Mouse (Mus musculus) adrenal gland, postnatal 36 days (tissue): ENCODE results near the gene Wdr11. TPM values are rescaled to one million over a fixed set of nuclear protein-coding genes. Genes with fewer than 3 reads are reported as not detected.

Experiments used
- DNase-seq, 2 experiments: peaks; one replicate each; pipeline ENCODE4 v3.0.0; 2021; ENCODE audit warnings: mixed read lengths in 1 of 2
- total RNA-seq, 2 experiments: library from RNA; stranded (reverse); gene quantifications; 2 replicates each; pipeline ENCODE4 v1.2.3; 2021

Wdr11 gene
- total RNA-seq, 2 experiments from 2014 or later, result 41.6 to 51.7 TPM

GRCm38 (mm10) chr7:129652901-129653460, 61.3 kb downstream of the Wdr11 start:
- no peak for DNase-seq

- DNase-seq, result peak; percentile 83 to 85
Measured at GRCm38 (mm10) chr7:129653791-129654271, 62.2 kb downstream of the Wdr11 start.

- no peak for DNase-seq
Measured at GRCm38 (mm10) chr7:129654923-129655322, 63.3 kb downstream of the Wdr11 start.

- no peak for DNase-seq
Measured at GRCm38 (mm10) chr7:129655604-129656226, 64.1 kb downstream of the Wdr11 start.

- DNase-seq, result no peak
Measured at GRCm38 (mm10) chr7:129657867-129658266, 66.2 kb downstream of the Wdr11 start.

GRCm38 (mm10) chr7:129659755-129660154, 68.1 kb downstream of the Wdr11 start:
- no peak for DNase-seq

GRCm38 (mm10) chr7:129660546-129660945, 68.9 kb downstream of the Wdr11 start:
- peak; percentile 55 to 63 for DNase-seq

GRCm38 (mm10) chr7:129662051-129662789, 70.6 kb downstream of the Wdr11 start:
- no peak for DNase-seq

- peak; percentile 40 to 48 for DNase-seq
Measured at GRCm38 (mm10) chr7:129663781-129664505, 72.3 kb downstream of the Wdr11 start.

GRCm38 (mm10) chr7:129665411-129665810, 73.7 kb downstream of the Wdr11 start:
- DNase-seq, result no peak

- DNase-seq, result peak; percentile 72 to 78
Measured at GRCm38 (mm10) chr7:129665921-129666320, 74.3 kb downstream of the Wdr11 start.

GRCm38 (mm10) chr7:129666526-129666925, 74.9 kb downstream of the Wdr11 start:
- DNase-seq, result peak; percentile 52 to 67

- no peak for DNase-seq
Measured at GRCm38 (mm10) chr7:129670280-129670679, 78.6 kb downstream of the Wdr11 start.

GRCm38 (mm10) chr7:129671675-129672651, 80.3 kb downstream of the Wdr11 start:
- DNase-seq, result no peak

GRCm38 (mm10) chr7:129673776-129674175, 82.1 kb downstream of the Wdr11 start:
- no peak for DNase-seq

GRCm38 (mm10) chr7:129674558-129674957, 82.9 kb downstream of the Wdr11 start:
- no peak for DNase-seq

- DNase-seq, result no peak
Measured at GRCm38 (mm10) chr7:129675852-129676251, 84.2 kb downstream of the Wdr11 start.

- no peak for DNase-seq
Measured at GRCm38 (mm10) chr7:129677141-129677540, 85.5 kb downstream of the Wdr11 start.

GRCm38 (mm10) chr7:129678431-129678830, 86.8 kb downstream of the Wdr11 start:
- DNase-seq, result peak; percentile 47 to 73

GRCm38 (mm10) chr7:129678972-129679371, 87.3 kb downstream of the Wdr11 start:
- DNase-seq, result no peak

- peak; percentile 67 to 69 for DNase-seq
Measured at GRCm38 (mm10) chr7:129680534-129681210, 89.0 kb downstream of the Wdr11 start.
